Mouse (Mus musculus) R1 (cell line): ENCODE data around the gene Zdhhc14.
A peak's percentile ranks its signal among the peaks of the same experiment; 100 is the strongest.

ENCODE experiments used
- DNase-seq: peaks from one replicate; pipeline ENCODE4 v3.0.0-alpha.2; 2018; ENCODE audit warnings: low read depth, low spot score

The Zdhhc14 gene

DNA sequence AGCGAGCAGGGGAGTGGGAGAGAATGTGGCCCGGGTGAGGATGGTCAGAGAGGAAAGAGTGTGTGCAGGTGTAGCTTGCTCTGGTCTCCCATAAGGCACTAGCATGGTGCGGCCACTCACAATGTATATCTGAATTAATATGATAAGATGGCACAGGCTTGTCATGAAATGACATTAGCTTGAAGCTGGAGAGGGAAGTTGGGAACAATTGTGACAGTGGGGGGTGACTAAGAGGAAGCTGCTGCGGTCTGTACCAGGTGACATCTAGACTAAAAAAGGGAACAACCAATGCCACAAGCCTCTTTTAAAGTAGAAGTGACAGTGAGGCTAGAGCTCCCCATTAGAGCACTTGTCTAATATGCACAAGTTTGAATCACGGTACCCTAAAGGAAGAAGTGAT, 238.2 kb downstream of the Zdhhc14 start:
- no peak for DNase-seq

DNA sequence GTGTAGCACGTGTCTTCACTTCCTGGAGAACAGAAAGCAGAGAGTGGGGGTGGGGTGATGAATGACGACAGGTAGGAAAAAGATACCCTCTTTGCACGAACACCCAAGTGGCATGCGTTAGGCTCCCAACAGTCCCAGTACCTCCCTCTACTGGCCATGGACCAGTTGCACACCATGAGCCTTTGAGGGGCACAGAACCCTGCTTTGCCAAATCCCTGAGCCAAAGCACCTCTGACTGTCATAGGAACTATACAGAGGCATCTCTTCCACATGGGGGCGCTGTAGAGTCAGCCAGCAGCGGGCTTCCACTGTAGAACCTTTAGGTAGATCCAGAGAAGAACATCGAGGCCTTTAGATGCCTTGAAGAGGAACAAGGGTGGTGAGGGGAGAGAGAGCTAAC, 241.0 kb downstream of the Zdhhc14 start:
- peak; percentile 82 for DNase-seq

GRCm38 (mm10) chr17:5741061-5741460, 248.7 kb downstream of the Zdhhc14 start:
- no peak for DNase-seq

DNA sequence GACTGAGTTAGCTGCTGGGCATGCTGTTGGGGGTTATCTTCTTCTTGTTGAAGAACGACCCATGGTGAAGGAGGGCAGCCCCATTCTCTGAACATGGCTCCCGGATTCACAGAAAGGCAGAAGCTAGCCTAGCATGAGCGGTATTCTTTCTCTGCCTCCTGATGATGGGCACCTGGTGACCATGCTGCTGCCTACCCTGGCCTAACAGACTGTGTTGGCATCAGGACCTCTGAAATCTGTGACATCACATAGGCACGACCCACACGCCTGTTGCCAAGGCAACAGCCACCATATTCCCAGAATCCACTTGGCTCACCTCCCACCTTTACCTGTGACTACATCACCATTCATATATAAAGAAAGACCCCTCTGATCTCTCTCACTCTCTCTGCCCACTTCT, 251.7 kb downstream of the Zdhhc14 start:
- no peak for DNase-seq

DNA sequence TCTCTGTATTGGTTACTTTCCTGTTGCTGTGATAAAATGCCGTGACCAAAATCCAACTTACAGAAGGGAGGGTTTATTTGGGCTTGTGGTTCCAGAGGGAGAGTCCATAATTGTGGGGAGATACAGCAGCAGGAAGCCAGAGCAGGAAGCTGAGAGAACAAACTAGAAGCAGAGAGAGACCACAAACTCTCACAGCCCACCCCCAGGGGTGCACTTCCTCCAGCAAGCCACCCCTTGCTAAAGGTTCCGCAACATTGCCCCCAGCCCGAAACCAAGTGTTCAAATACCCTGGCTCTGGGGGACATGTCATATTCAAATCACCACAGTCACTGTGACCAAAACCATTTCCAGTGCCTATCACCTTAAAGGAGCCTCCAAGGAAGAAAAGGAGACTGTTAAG, 254.0 kb downstream of the Zdhhc14 start:
- DNase-seq: no peak

- DNase-seq: no peak
These were observed 255.5 kb downstream of the Zdhhc14 start for GRCm38 (mm10) chr17:5747539-5748500.

- DNase-seq: peak; percentile 61
These were observed 256.1 kb downstream of the Zdhhc14 start for GRCm38 (mm10) chr17:5748501-5748894.

DNA sequence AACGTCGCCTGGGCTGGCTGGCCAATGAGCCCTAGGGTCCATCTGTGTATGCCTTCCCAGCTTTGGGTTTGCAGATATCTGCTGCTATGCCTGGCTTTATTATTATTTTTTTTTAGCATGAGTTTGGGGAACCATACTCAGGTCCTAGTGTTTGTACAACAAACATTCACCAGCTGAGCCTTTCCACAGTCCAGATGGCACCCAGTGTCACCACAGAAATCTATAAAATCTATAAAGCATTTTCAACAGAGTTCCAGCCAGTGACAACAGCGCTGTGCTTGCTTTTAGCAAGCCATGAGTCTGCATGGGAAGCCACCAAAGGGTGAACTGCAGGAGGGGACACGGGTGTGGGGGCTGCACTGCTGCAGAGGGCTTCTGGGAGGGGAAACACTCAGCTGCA, 257.9 kb downstream of the Zdhhc14 start:
- no peak for DNase-seq

GRCm38 (mm10) chr17:5751066-5751465, 258.7 kb downstream of the Zdhhc14 start:
- DNase-seq: no peak

DNA sequence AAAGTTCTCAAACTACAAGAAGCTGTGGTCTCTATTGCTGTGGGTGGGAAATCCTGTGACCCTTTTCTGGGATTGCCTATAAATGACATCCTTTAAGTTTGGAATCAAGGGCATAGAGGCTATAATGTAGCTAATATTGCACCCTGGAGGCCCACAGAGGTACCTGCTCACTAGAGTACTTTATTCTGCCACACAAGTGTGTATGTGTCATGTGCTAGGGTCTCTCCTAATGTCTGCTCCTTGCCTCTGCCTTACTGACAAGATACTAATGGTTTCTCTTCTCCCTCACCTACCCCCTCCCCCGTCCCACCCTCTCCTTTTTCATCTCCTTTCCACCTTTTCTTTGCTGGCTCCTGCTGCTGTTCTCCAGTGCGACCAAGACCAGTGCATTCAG, 260.0 kb downstream of the Zdhhc14 start:
- no peak for DNase-seq

DNA sequence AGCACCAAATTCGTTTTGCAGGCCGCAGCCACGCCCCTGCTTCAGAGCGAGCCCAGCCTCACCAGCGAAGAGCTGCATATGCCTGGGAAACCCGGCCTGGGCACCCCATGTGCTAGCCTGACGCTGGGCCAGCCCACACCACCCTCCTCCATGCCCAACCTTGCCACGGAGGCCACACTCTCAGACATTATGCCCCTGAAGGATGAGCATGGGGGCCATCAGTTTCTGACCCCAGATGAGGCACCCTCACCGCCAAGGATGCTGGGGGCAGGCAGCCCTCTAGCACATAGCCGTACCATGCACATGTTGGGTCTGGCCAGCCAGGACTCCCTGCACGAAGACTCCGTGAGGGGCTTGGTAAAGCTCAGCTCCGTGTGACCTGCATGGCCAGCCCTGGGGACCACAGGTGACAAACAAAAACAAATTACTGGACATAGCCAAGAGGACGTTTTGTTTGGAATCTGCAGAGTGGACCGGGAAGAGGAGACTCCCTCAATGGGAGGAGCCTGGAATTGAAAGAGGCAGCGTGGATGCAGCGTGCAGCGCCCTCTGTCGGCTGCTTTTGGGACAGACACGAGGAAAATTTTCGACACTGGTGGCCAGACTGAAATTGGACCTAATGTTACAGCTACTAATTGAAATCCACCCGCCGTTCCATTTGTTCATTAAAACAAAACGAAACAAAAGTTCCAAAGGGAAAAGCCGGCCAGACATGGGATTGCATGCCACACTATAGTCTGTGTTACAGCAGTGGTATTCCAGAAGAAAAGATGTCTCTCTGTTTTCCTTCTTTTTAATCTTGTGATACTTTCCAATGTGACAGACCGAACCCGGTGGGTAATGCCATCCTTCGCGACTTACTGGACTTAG, 260.6 kb downstream of the Zdhhc14 start:
- DNase-seq: peak; percentile 72

GRCm38 (mm10) chr17:5755489-5755888, 263.1 kb downstream of the Zdhhc14 start:
- no peak for DNase-seq

DNA sequence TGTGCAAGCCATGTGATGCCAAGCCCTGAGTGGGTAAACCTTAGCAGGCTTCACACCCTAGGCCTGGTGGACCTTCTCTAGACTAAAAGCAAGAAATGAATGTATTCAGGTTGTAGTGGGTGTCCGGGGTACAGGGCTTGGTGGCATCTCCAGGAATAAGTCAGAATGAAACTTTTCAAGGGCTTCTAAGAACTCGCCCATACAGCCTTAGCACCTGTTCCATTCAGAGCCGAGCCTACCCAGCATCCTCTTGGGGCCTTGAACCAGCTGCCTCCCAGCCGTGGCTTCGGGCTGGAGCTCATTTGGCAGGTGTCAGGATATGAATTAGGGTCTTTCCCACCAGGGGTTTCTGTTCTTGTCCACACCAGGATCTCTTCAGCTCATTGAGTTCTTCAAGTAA, 263.7 kb downstream of the Zdhhc14 start:
- DNase-seq: no peak

DNA sequence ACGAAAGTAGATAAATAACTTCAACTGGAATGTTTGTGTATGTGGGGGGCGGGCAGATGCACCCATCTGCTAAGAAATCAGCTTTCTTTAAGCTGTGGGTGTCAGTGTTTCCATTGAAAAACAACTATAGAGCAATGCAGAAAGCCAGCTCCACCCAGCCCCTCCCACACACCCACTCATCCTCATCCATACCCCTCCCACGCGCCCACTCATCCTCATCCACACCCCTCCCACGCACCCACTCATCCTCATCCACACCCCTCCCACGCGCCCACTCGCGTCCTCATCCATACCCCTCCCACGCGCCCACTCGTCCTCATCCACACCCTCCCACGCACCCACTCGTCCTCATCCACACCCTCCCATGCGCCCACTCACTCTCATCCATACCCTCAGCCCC, 264.5 kb downstream of the Zdhhc14 start:
- DNase-seq: no peak

DNA sequence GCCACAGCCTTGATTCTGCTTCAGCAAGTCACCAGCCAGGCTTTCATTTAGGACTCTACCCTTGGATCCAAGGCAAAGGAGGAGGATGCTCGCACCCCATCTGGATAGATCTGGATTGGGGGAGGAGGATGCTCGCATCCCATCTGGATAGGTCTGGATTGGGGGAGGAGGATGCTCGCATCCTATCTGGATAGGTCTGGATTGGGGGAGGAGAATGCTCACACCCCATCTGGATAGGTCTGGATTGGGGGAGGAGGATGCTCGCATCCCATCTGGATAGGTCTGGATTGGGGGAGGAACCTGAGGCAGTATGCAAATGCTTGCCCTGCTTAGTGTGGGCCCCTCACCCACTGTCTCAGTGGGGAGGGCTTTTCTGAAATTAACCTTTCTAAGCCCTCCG, 271.4 kb downstream of the Zdhhc14 start:
- DNase-seq: no peak

- DNase-seq: no peak
These were observed 271.9 kb downstream of the Zdhhc14 start for GRCm38 (mm10) chr17:5764270-5764669.

GRCm38 (mm10) chr17:5765746-5766145, 273.4 kb downstream of the Zdhhc14 start:
- no peak for DNase-seq

GRCm38 (mm10) chr17:5768164-5768705, 275.9 kb downstream of the Zdhhc14 start:
- no peak for DNase-seq

DNA sequence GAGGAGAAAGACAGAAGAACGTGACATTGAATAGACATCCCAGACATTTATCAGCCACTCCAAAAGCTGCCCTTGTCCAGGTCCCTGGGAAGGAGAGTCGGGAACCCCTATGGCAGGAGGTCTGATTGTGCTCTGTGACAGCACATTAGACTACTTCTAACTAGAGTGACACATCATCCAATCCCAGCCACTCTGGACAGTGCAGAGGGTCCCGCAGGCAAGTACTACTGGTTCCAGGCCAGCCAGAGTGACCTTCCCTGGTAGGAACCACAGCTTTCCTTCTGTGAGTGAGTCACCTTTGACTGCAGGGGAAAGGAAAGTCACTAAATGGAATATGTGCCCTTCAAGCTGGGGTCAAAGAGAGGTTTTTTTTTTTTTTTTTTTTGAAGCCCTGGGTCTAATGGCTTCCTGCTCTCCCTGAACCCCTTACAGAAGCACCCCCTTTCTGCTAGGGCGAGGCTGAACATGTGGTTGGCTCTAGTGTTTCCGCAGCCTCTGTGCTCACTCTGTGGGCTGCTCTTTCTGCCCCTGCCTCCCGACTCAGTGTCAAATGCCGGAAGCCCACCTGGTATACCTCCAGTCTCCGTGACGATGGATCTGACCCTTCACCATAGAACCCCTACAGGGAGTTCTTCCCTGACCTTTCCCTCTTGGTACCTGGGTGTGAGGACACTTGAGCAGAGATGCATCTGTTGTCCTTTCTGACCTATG, 276.6 kb downstream of the Zdhhc14 start:
- DNase-seq: no peak

GRCm38 (mm10) chr17:5769776-5770175, 277.4 kb downstream of the Zdhhc14 start:
- no peak for DNase-seq
